Comparison of ENCODE assay signal across 24 mouse cellular contexts in genomic region chr8:123446799-123447198, GRCm38 (mm10). TPM values are rescaled to one million over a fixed set of nuclear protein-coding genes. Genes with fewer than 3 reads are reported as not detected.
A peak's percentile ranks its signal among the peaks of the same experiment; 100 is the strongest.
DNase-seq lines count a peak whose midpoint lies in the region; ATAC-seq and TF ChIP-seq lines count a peak whose summit lies in the region.
"Had no signal": no experiment of that assay in that cellular context is flagged by ENCODE, and none has a peak within 500 bp of the region (broad histone marks: within the 10 kb centered on the region; RNA-seq: fewer than 3 reads in every experiment).

No protein-coding gene starts in this region.

- WGBS in heart, embryonic 12.5 days, result 39% methylated on average over 6 of the region's 6 CpGs

- ATAC-seq in heart, embryonic 12.5 days (ENCODE audit: insufficient number of reproducible peaks, low FRiP score), result no peak
- ATAC-seq in CD4-positive, CD25-positive, alpha-beta regulatory T cell, adult 4 months, result no peak
- ATAC-seq in cerebellum, adult (ENCODE audit: insufficient number of reproducible peaks, low FRiP score, low TSS enrichment), result no peak
- ATAC-seq: forebrain, embryonic 15.5 days; intestine, embryonic 16.5 days; midbrain, embryonic 15.5 days had no signal

- H3K27ac ChIP-seq in heart, embryonic 12.5 days (ENCODE audit: poor library complexity, severe bottlenecking), result peak overlapping the region; percentile 42; the same call in 1 of the 2 replicates
- H3K27ac ChIP-seq in ES-E14 (ENCODE audit: insufficient read depth, low read depth, low read length, poor library complexity, severe bottlenecking), result peak overlapping the region; percentile 81
- H3K27ac ChIP-seq: forebrain, embryonic 15.5 days; hindbrain, embryonic 15.5 days; layer of hippocampus, adult 2 months; limb, embryonic 13.5 days; liver, embryonic 15.5 days; midbrain, embryonic 15.5 days had no signal

- H3K4me3 ChIP-seq in heart, embryonic 12.5 days, result no peak overlapping the region
- H3K4me3 ChIP-seq in ES-E14 (ENCODE audit: insufficient read depth in 1 of 2, low read depth in 1 of 2, low read length in 2 of 2, poor library complexity in 1 of 2, severe bottlenecking in 1 of 2), result 0 out of 4 replicates have a peak overlapping the region, but pooled peaks of 1 of the 2 experiments have one; percentile 25
- H3K4me3 ChIP-seq: forebrain, embryonic 15.5 days; hindbrain, embryonic 15.5 days; layer of hippocampus, adult 2 months; limb, embryonic 13.5 days; liver, embryonic 15.5 days; megakaryocyte, embryonic 14.5 days; midbrain, embryonic 15.5 days had no signal

- peaks cover 35% of the 10 kb centered on the region for H3K4me1 ChIP-seq in heart, embryonic 12.5 days (replicated peaks)
- peaks cover 3 to 32% of the 10 kb centered on the region in 2 experiments; a peak in 3 of 4 replicates for H3K4me1 ChIP-seq in ES-E14 (ENCODE audit: control insufficient read depth in 2 of 2, insufficient read depth in 2 of 2, low read length in 2 of 2, poor library complexity in 1 of 2)

- in situ Hi-C loops in ES-E14 (cut with MboI; ENCODE audit: low sequenced_read_pairs in 2 of 2, unreplicated experiment in 2 of 2), result no loop called here

- H3K27me3 ChIP-seq in heart, embryonic 12.5 days (replicated peaks), result no peaks in the 10 kb centered on the region
- H3K27me3 ChIP-seq: forebrain, embryonic 15.5 days; hindbrain, embryonic 15.5 days; limb, embryonic 13.5 days; liver, embryonic 15.5 days; megakaryocyte, embryonic 14.5 days; midbrain, embryonic 15.5 days had no signal

- DNase-seq in heart, adult 9 months (ENCODE audit: low spot score in 2 of 2), result no peak
- DNase-seq in ES-E14 (ENCODE audit: low read depth, low spot score), result no peak
- peak; percentile 74 for DNase-seq in gonadal fat pad, adult 2 months (ENCODE audit: low read depth)
- peak; percentile 52 for DNase-seq in yolk sac, embryonic 10.5 days (ENCODE audit: low spot score)
- DNase-seq: adrenal gland, postnatal 25 days; cerebellum, adult 2 months; kidney, postnatal 10 days; lung, postnatal 10 days; retina, postnatal 1 day; thymus, adult 18-20 months had no signal

- H3K4me2 ChIP-seq in heart, embryonic 12.5 days, result no peak overlapping the region
- H3K4me2 ChIP-seq: forebrain, embryonic 15.5 days; hindbrain, embryonic 15.5 days; limb, embryonic 13.5 days; liver, embryonic 15.5 days; midbrain, embryonic 15.5 days had no signal

- peaks cover 20% of the 10 kb centered on the region; the same call in 1 of the 2 replicates for H3K36me3 ChIP-seq in heart, embryonic 12.5 days
- H3K36me3 ChIP-seq in ES-E14 (ENCODE audit: control insufficient read depth, insufficient read depth, low read length, poor library complexity, severe bottlenecking), result peaks cover 10% of the 10 kb centered on the region; the same call in 1 of the 2 replicates

- H3K9ac ChIP-seq in heart, embryonic 12.5 days, result no peak overlapping the region
- H3K9ac ChIP-seq in ES-E14 (ENCODE audit: insufficient read depth, low read depth, low read length, poor library complexity, severe bottlenecking), result peak overlapping the region; percentile 56; the same call in 1 of the 2 replicates
- H3K9ac ChIP-seq: forebrain, embryonic 15.5 days; hindbrain, embryonic 15.5 days; limb, embryonic 13.5 days; liver, embryonic 15.5 days; midbrain, embryonic 15.5 days had no signal

- H3K9me3 ChIP-seq in heart, embryonic 12.5 days (replicated peaks), result no peaks in the 10 kb centered on the region
- H3K9me3 ChIP-seq in ES-E14 (ENCODE audit: control insufficient read depth, insufficient read depth, low read depth, low read length), result no peaks in the 10 kb centered on the region
- H3K9me3 ChIP-seq: forebrain, embryonic 15.5 days; hindbrain, embryonic 15.5 days; limb, embryonic 13.5 days; liver, embryonic 15.5 days; megakaryocyte, embryonic 14.5 days; midbrain, embryonic 15.5 days had no signal

TF ChIP-seq in ES-E14, 5 proteins besides CTCF, POLR2A, EP300 and RAD21:
- no peak for TF ChIP-seq CHD2 (IDR thresholded peaks at IDR 0.05; ENCODE audit: low read depth, low read length)

RNA-seq across cellular contexts. Expression of gene Def8, which starts 23.5 kb away (rescaled TPM):
- polyA plus RNA-seq in heart, embryonic 12.5 days (2016; fragmentation: Nextera tagmentation; extraction: Ambion mirVana), result 34.7 and 36.0 TPM in 2 replicates
- total RNA-seq in ES-E14 (2012; rRNA removed), result 34.3 and 42.5 TPM in 2 replicates
- polyA plus RNA-seq in gonadal fat pad, adult 2 months (2012; rRNA removed), result 42.0 and 45.1 TPM in 2 replicates
- polyA plus RNA-seq in CD4-positive, CD25-positive, alpha-beta regulatory T cell, adult 4 months (2017; shearing (Covaris generic)), result 10 to 100 TPM in 1 of 2 experiments, 1 to 10 TPM in 1; 6.9 to 14.2 TPM

RNA-seq across cellular contexts. Expression of gene Afg3l1, which starts 30.9 kb away (rescaled TPM):
- polyA plus RNA-seq in heart, embryonic 12.5 days (2016; fragmentation: Nextera tagmentation; extraction: Ambion mirVana), result 56.4 and 61.8 TPM in 2 replicates
- 80.0 and 96.7 TPM in 2 replicates for total RNA-seq in ES-E14 (2012; rRNA removed)
- 29.6 and 31.1 TPM in 2 replicates for polyA plus RNA-seq in gonadal fat pad, adult 2 months (2012; rRNA removed)
- 10 to 100 TPM; 33.8 to 37.5 TPM for polyA plus RNA-seq in CD4-positive, CD25-positive, alpha-beta regulatory T cell, adult 4 months (2017; shearing (Covaris generic))

RNA-seq across cellular contexts. Expression of gene Tubb3, which starts 35.6 kb away (rescaled TPM):
- polyA plus RNA-seq in heart, embryonic 12.5 days (2016; fragmentation: Nextera tagmentation; extraction: Ambion mirVana), result 7.6 and 9.1 TPM in 2 replicates
- 69.1 and 117 TPM in 2 replicates for total RNA-seq in ES-E14 (2012; rRNA removed)
- 0.42 and 0.97 TPM in 2 replicates for polyA plus RNA-seq in gonadal fat pad, adult 2 months (2012; rRNA removed)
- 1 to 10 TPM in 1 of 2 experiments, not detected in 1; 1.2 TPM for polyA plus RNA-seq in CD4-positive, CD25-positive, alpha-beta regulatory T cell, adult 4 months (2017; shearing (Covaris generic))
- total RNA-seq: granulocyte monocyte progenitor cell, adult 5-6 weeks; neutrophil, adult 5-6 weeks had no signal

RNA-seq across cellular contexts. Expression of gene Mc1r, which starts 39.9 kb away (rescaled TPM):
- not detected in 2 replicates for polyA plus RNA-seq in heart, embryonic 12.5 days (2016; fragmentation: Nextera tagmentation; extraction: Ambion mirVana)
- 0.27 and 0.42 TPM in 2 replicates for total RNA-seq in ES-E14 (2012; rRNA removed)
- not detected in 2 replicates for polyA plus RNA-seq in gonadal fat pad, adult 2 months (2012; rRNA removed)
- under 1 TPM in 1 of 2 experiments, not detected in 1; 0.17 TPM for polyA plus RNA-seq in CD4-positive, CD25-positive, alpha-beta regulatory T cell, adult 4 months (2017; shearing (Covaris generic))
- total RNA-seq: adrenal gland, postnatal 25 days; layer of hippocampus, adult 2 months; neutrophil, adult 5-6 weeks had no signal
- polyA plus RNA-seq: intestine, embryonic 16.5 days; liver, embryonic 15.5 days; small intestine, adult 2 months had no signal

Comparison
In these comparisons a context has a peak if more than half of its experiments do, and no peak if none do; other contexts are left out.
1. DNase-seq: peak in gonadal fat pad, adult 2 months (single experiment) and yolk sac, embryonic 10.5 days (single experiment); none in heart, adult 9 months (0 of 2) and ES-E14 (single experiment).